ENCODE assay signal across 19 mouse cellular contexts in the genomic region with DNA sequence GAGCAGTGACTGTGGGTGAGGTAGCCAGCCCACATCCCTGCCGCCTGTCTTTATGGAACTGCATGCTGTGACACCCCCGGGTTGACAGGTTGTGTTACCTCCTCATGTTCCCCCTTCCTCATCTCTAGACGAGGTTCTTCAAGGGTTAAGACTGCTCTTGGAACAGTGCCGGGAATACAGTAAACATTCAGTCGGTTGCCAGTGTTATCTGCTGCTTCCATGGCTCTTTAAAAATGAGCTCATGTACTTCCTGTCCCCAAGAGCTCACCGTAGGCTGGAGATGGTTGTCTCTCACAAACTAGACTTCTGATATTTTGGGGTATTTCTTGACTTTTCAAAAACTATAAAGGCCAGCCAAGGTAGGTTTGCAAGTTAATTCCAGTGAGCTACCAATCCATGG. TPM values are rescaled to one million over a fixed set of nuclear protein-coding genes. Genes with fewer than 3 reads are reported as not detected.
A peak's percentile ranks its signal among the peaks of the same experiment; 100 is the strongest.
DNase-seq lines count a peak whose midpoint lies in the region; ATAC-seq and TF ChIP-seq lines count a peak whose summit lies in the region.
"Had no signal": no experiment of that assay in that cellular context is flagged by ENCODE, and none has a peak within 500 bp of the region (broad histone marks: within the 10 kb centered on the region; RNA-seq: fewer than 3 reads in every experiment).

No protein-coding gene starts in this region.

- no peak overlapping the region for H3K4me2 ChIP-seq in hindbrain, embryonic 13.5 days
- H3K4me2 ChIP-seq: embryonic facial prominence, embryonic 12.5 days; intestine, embryonic 15.5 days; limb, embryonic 13.5 days; liver, embryonic 15.5 days had no signal

- intact Hi-C loops in heart, adult 2 months (cut with DNase I), result loop anchor here (5.0 kb wide), 1 partner anchor 33 kb away; no protein-coding TSS in a partner anchor
- intact Hi-C loops in left cerebral cortex, postnatal 10 days (cut with DNase I), result no loop called here

- no peak for TF ChIP-seq EP300 in heart, adult 2 months (IDR thresholded peaks at IDR 0.05; ENCODE audit: insufficient read depth, low read depth, low read length)

- no peaks in the 10 kb centered on the region for H3K79me2 ChIP-seq in heart, adult 2 months (replicated peaks; ENCODE audit: control insufficient read depth, insufficient read depth, low read length)

- peaks cover 53% of the 10 kb centered on the region for H3K4me1 ChIP-seq in heart, embryonic 10.5 days
- H3K4me1 ChIP-seq in heart, adult 2 months (ENCODE audit: control insufficient read depth, insufficient read depth, low read length), result peaks cover 4% of the 10 kb centered on the region
- peaks cover 33% of the 10 kb centered on the region for H3K4me1 ChIP-seq in hindbrain, embryonic 10.5 days (replicated peaks)
- peaks cover 41% of the 10 kb centered on the region for H3K4me1 ChIP-seq in hindbrain, embryonic 13.5 days (replicated peaks)

- H3K9me3 ChIP-seq in heart, embryonic 10.5 days, result no peaks in the 10 kb centered on the region
- H3K9me3 ChIP-seq in hindbrain, embryonic 10.5 days, result peaks cover 6% of the 10 kb centered on the region; the same call in 1 of the 2 replicates
- no peaks in the 10 kb centered on the region for H3K9me3 ChIP-seq in hindbrain, embryonic 13.5 days
- H3K9me3 ChIP-seq: embryonic facial prominence, embryonic 12.5 days; intestine, embryonic 15.5 days; liver, embryonic 15.5 days had no signal

- TF ChIP-seq CTCF in heart, adult 2 months (IDR thresholded peaks at IDR 0.05), result no peak
- no peak for TF ChIP-seq CTCF in brain, embryonic 14.5 days (IDR thresholded peaks at IDR 0.05; ENCODE audit: borderline replicate concordance, extremely low read depth, insufficient read depth, insufficient read length)

- no peak overlapping the region for H3K9ac ChIP-seq in heart, adult 2 months (ENCODE audit: low read depth, low read length)
- no peak overlapping the region for H3K9ac ChIP-seq in hindbrain, embryonic 13.5 days
- H3K9ac ChIP-seq: embryonic facial prominence, embryonic 12.5 days; intestine, embryonic 15.5 days; limb, embryonic 13.5 days; liver, embryonic 15.5 days had no signal

- no peak for ATAC-seq in hindbrain, embryonic 13.5 days (ENCODE audit: low FRiP score)
- ATAC-seq: intestine, embryonic 15.5 days had no signal

- DNase-seq in heart, embryonic 10.5 days (ENCODE audit: low spot score), result peak; percentile 56
- DNase-seq in heart, adult 2 months, result no peak
- DNase-seq in hindbrain, embryonic 10.5 days (ENCODE audit: low spot score), result no peak
- DNase-seq in brain, embryonic 14.5 days (ENCODE audit: low read depth), result peak; percentile 66
- peak; percentile 77 for DNase-seq in lung, postnatal 10 days
- no peak for DNase-seq in left cerebral cortex, postnatal 10 days (ENCODE audit: extremely low spot score in 1 of 2, low spot score in 2 of 2)
- DNase-seq in cerebellum, adult 11 months, result no peak
- DNase-seq: adrenal gland, postnatal 10 days; B cell, adult 2 months; cerebellum, adult 18-20 months; gastrocnemius, postnatal 10 days; right cerebral cortex, postnatal 14 days; thymus, postnatal 14 days had no signal

- 35% methylated on average over 6 of the region's 6 CpGs for WGBS in heart, embryonic 10.5 days
- WGBS in heart, adult 2 months, result 28% methylated on average over 6 of the region's 6 CpGs
- 79% methylated on average over 6 of the region's 6 CpGs for WGBS in hindbrain, embryonic 10.5 days
- 71% methylated on average over 6 of the region's 6 CpGs for WGBS in hindbrain, embryonic 13.5 days

- TF ChIP-seq POLR2A in heart, adult 2 months (IDR thresholded peaks at IDR 0.05; ENCODE audit: insufficient read depth, low read depth, low read length), result no peak
- no peak for TF ChIP-seq POLR2A in brain, embryonic 14.5 days (IDR thresholded peaks at IDR 0.05; ENCODE audit: borderline replicate concordance, extremely low read depth, insufficient read depth, insufficient read length, poor library complexity, severe bottlenecking)

- no peak overlapping the region for H3K4me3 ChIP-seq in heart, embryonic 10.5 days
- no peak overlapping the region for H3K4me3 ChIP-seq in heart, adult 2 months
- no peak overlapping the region for H3K4me3 ChIP-seq in hindbrain, embryonic 10.5 days
- no peak overlapping the region for H3K4me3 ChIP-seq in hindbrain, embryonic 13.5 days
- H3K4me3 ChIP-seq: embryonic facial prominence, embryonic 12.5 days; intestine, embryonic 15.5 days; limb, embryonic 13.5 days; liver, embryonic 15.5 days; megakaryocyte, embryonic 14.5 days had no signal

- H3K27ac ChIP-seq in heart, embryonic 10.5 days, result peak overlapping the region; percentile 62; the same call in 1 of the 2 replicates
- H3K27ac ChIP-seq in heart, adult 2 months, result no peak overlapping the region
- peak overlapping the region; percentile 45; the same call in 1 of the 2 replicates for H3K27ac ChIP-seq in hindbrain, embryonic 10.5 days
- H3K27ac ChIP-seq in hindbrain, embryonic 13.5 days, result no peak overlapping the region
- H3K27ac ChIP-seq: embryonic facial prominence, embryonic 12.5 days; intestine, embryonic 15.5 days; limb, embryonic 13.5 days; liver, embryonic 15.5 days had no signal

- H3K27me3 ChIP-seq in heart, embryonic 10.5 days (ENCODE audit: insufficient read depth, poor library complexity, severe bottlenecking), result no peaks in the 10 kb centered on the region
- no peaks in the 10 kb centered on the region for H3K27me3 ChIP-seq in heart, adult 2 months (ENCODE audit: control insufficient read depth, insufficient read depth, low read length)
- H3K27me3 ChIP-seq in hindbrain, embryonic 10.5 days (ENCODE audit: insufficient read depth, poor library complexity, severe bottlenecking), result no peaks in the 10 kb centered on the region
- no peaks in the 10 kb centered on the region for H3K27me3 ChIP-seq in hindbrain, embryonic 13.5 days
- H3K27me3 ChIP-seq: embryonic facial prominence, embryonic 12.5 days; intestine, embryonic 15.5 days; limb, embryonic 13.5 days; liver, embryonic 15.5 days had no signal

- H3K36me3 ChIP-seq in heart, embryonic 10.5 days, result peaks cover 3% of the 10 kb centered on the region; the same call in 1 of the 2 replicates
- no peaks in the 10 kb centered on the region for H3K36me3 ChIP-seq in heart, adult 2 months (ENCODE audit: control insufficient read depth, insufficient read depth, low read length)
- H3K36me3 ChIP-seq in hindbrain, embryonic 10.5 days, result peaks cover 13% of the 10 kb centered on the region
- H3K36me3 ChIP-seq in hindbrain, embryonic 13.5 days, result peaks cover 6% of the 10 kb centered on the region; the same call in 1 of the 2 replicates
- H3K36me3 ChIP-seq: embryonic facial prominence, embryonic 12.5 days; intestine, embryonic 15.5 days; liver, embryonic 15.5 days had no signal

RNA-seq across cellular contexts. Expression of gene Srgap1, which starts 41.6 kb away (rescaled TPM):
- polyA plus RNA-seq in heart, embryonic 10.5 days (2016; fragmentation: Nextera tagmentation; extraction: Ambion mirVana), result 5.5 and 6.8 TPM in 2 replicates
- 1 to 10 TPM; 1.1 to 2.1 TPM for total RNA-seq in heart, adult 2 months (2021)
- polyA plus RNA-seq in heart, adult 2 months (2012; rRNA removed), result 1.3 and 1.9 TPM in 2 replicates
- 10.7 and 17.8 TPM in 2 replicates for polyA plus RNA-seq in hindbrain, embryonic 10.5 days (2016; fragmentation: Nextera tagmentation; extraction: Ambion mirVana)
- polyA plus RNA-seq in hindbrain, embryonic 13.5 days (2015; fragmentation: Nextera tagmentation; extraction: Ambion mirVana), result 39.9 and 42.0 TPM in 2 replicates
- polyA plus RNA-seq in brain, embryonic 14.5 days (2012; rRNA removed), result 40.7 and 67.1 TPM in 2 replicates
- 10 to 100 TPM; 25.9 to 26.7 TPM for total RNA-seq in left cerebral cortex, postnatal 10 days (2021)

Comparison
In these comparisons a context has a peak if more than half of its experiments do, and no peak if none do; other contexts are left out.
1. DNase-seq: peak in heart, embryonic 10.5 days (single experiment), brain, embryonic 14.5 days (single experiment) and lung, postnatal 10 days (single experiment); none in heart, adult 2 months (0 of 2), hindbrain, embryonic 10.5 days (single experiment), left cerebral cortex, postnatal 10 days (0 of 2) and cerebellum, adult 11 months (single experiment).
2. H3K27ac ChIP-seq: peak in heart, embryonic 10.5 days (single experiment) and hindbrain, embryonic 10.5 days (single experiment); none in heart, adult 2 months (single experiment) and hindbrain, embryonic 13.5 days (single experiment).